ENCODE assay signal across 24 mouse cellular contexts in genomic region chr9:60676429-60676828, GRCm38 (mm10). TPM values are rescaled to one million over a fixed set of nuclear protein-coding genes. Genes with fewer than 3 reads are reported as not detected.
DNase-seq lines count a peak whose midpoint lies in the region; ATAC-seq and TF ChIP-seq lines count a peak whose summit lies in the region.
"Had no signal": no experiment of that assay in that cellular context is flagged by ENCODE, and none has a peak within 500 bp of the region (broad histone marks: within the 10 kb centered on the region; RNA-seq: fewer than 3 reads in every experiment).

No protein-coding gene starts in this region.

- peak overlapping the region; percentile 59; the same call in 1 of the 2 replicates for H3K27ac ChIP-seq in left cerebral cortex, adult 2 months
- H3K27ac ChIP-seq: forebrain, embryonic 10.5 days; forebrain, embryonic 13.5 days; heart, embryonic 15.5 days; hindbrain, embryonic 10.5 days; hindbrain, embryonic 13.5 days had no signal

- no peak for DNase-seq in frontal cortex, postnatal 10 days (ENCODE audit: low spot score in 2 of 2)
- DNase-seq in left cerebral cortex, adult 2 months (ENCODE audit: extremely low spot score in 1 of 2, low spot score in 2 of 2) = no peak
- no peak for DNase-seq in left cerebral cortex, adult 8-10 months (ENCODE audit: low spot score in 2 of 2)
- DNase-seq in right cerebral cortex, adult 18-20 months = peak; percentile 45
- DNase-seq in right cerebral cortex, postnatal 25 days = no peak
- DNase-seq: adrenal gland, adult 8-10 months; adrenal gland, postnatal 25 days; cerebellum, adult 18-20 months; cerebellum, adult 9-10 months; cerebellum, postnatal 14 days; gastrocnemius, postnatal 25 days; heart, postnatal 10 days; heart, postnatal 36 days had no signal

- no peak; the same call in 1 of the 2 replicates for TF ChIP-seq CTCF in left cerebral cortex, adult 2 months (IDR thresholded peaks at IDR 0.05)

- no peak overlapping the region for H3K4me3 ChIP-seq in left cerebral cortex, adult 2 months
- H3K4me3 ChIP-seq: forebrain, embryonic 10.5 days; forebrain, embryonic 13.5 days; heart, embryonic 12.5 days; heart, embryonic 15.5 days; hindbrain, embryonic 10.5 days; hindbrain, embryonic 13.5 days had no signal

- peak; percentile 73 for ATAC-seq in frontal cortex, adult (ENCODE audit: low TSS enrichment)
- ATAC-seq: activated CD4-positive, CD25-positive, alpha-beta regulatory T cell, adult 4 months; forebrain, embryonic 13.5 days; forebrain, embryonic 16.5 days; hindbrain, embryonic 16.5 days had no signal

- intact Hi-C loops in left cerebral cortex, adult 2 months (cut with DNase I) = no loop called here

RNA-seq across cellular contexts. Expression of gene Lrrc49, which starts 11.5 kb away (rescaled TPM):
- total RNA-seq in left cerebral cortex, adult 2 months (2021) = 10 to 100 TPM; 86.7 to 94.7 TPM
- 10 to 100 TPM; 75.0 to 97.8 (median 88.4) TPM for total RNA-seq in left cerebral cortex, adult 8-10 months (2022)

RNA-seq across cellular contexts. Expression of gene Larp6, which starts 36.4 kb away (rescaled TPM):
- 10 to 100 TPM; 37.8 to 39.0 TPM for total RNA-seq in left cerebral cortex, adult 2 months (2021)
- total RNA-seq in left cerebral cortex, adult 8-10 months (2022) = 10 to 100 TPM; 43.2 to 46.2 (median 43.7) TPM
- total RNA-seq: granulocyte monocyte progenitor cell, adult 5-6 weeks had no signal
